Mouse (Mus musculus): Measurements from ENCODE around the gene Rtn4rl1. TPM values are rescaled to one million over a fixed set of nuclear protein-coding genes. Genes with fewer than 3 reads are reported as not detected.

Gene Rtn4rl1
- polyA plus RNA-seq, 1 experiment from 2014 or later: 4.2 TPM

DNA sequence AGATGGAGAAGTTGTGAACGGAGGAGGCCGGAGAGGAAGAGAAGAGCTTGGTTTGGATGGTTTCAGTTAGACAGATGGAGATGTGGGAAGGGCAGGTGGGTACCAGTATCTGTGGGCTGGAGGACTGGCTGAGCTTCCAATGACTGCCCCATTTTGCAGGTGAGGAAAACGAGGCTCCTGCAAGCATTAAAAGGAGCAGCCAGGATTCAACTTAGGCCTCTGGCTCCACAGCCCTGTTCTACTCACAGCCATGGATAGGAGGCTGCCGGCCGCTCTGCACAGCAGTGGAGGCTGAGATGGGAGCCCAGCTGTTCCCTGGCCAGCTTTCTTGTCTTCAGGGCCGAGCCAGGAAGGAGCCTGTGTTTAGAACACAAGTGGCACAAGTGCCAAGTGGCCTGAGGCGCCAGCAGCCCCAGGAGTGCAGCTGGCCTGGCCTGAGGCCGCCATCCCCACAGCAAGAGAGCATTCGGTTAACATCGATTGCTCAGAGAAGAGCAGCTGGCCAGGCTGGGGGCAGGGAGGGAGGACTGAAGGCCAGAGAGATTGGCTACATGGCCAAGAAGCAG, 66.5 kb downstream of the Rtn4rl1 start:
- H3K9ac ChIP-seq (ENCODE audit: low read depth, low read length): no peak overlapping the region
- ATAC-seq (replicated peaks; ENCODE audit: low FRiP score, low read depth) (no peak), DNase-seq (ENCODE audit: low spot score) (no peak)
- no peak overlapping the region for H3K4me2 ChIP-seq (ENCODE audit: low read length)
- no peak overlapping the region for H3K4me3 ChIP-seq (replicated peaks; ENCODE audit: low read depth, low read length)
- H3K27me3 ChIP-seq (ENCODE audit: insufficient read depth, low read length): no peaks in the 10 kb centered on the region
- no peak for TF ChIP-seq CTCF (IDR thresholded peaks at IDR 0.05; ENCODE audit: low read depth)
- no peaks in the 10 kb centered on the region for H3K36me3 ChIP-seq (ENCODE audit: insufficient read depth, low read length)
- no peak overlapping the region for H3K27ac ChIP-seq
- peaks cover 10% of the 10 kb centered on the region; the same call in 1 of the 2 replicates for H3K4me1 ChIP-seq (replicated peaks; ENCODE audit: insufficient read depth, low read length)
- WGBS: 73% methylated on average over 10 of the region's 10 CpGs
- H3K9me3 ChIP-seq (replicated peaks; ENCODE audit: low read length): no peaks in the 10 kb centered on the region

DNA sequence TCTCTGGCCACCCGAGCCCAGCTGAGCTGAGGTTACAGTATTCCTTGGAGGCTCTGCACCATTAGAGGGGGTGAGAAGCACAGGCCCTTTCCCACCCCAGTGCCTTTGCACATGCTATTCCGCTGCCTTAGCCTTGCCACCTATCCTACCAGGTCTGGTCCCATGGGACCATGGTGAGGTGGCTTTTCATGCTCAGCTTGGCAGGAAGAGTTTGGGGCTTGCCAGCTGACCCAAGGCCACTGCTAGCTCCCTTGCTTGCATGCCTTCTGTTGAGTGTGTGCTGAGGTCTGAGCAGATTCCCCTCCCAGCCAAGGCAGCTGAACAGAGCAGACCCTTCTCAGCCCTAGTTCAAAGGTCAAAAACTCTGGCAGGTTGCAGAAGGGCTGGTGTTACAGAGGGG, 67.4 kb downstream of the Rtn4rl1 start:
- no peaks in the 10 kb centered on the region for H3K27me3 ChIP-seq (ENCODE audit: insufficient read depth, low read length)
- H3K27ac ChIP-seq: no peak overlapping the region
- DNase-seq (ENCODE audit: low spot score) (no peak), ATAC-seq (replicated peaks; ENCODE audit: low FRiP score, low read depth) (no peak)
- no peak overlapping the region for H3K9ac ChIP-seq (ENCODE audit: low read depth, low read length)
- peaks cover 18% of the 10 kb centered on the region; the same call in 1 of the 2 replicates for H3K4me1 ChIP-seq (replicated peaks; ENCODE audit: insufficient read depth, low read length)
- TF ChIP-seq CTCF (IDR thresholded peaks at IDR 0.05; ENCODE audit: low read depth): no peak
- H3K36me3 ChIP-seq (ENCODE audit: insufficient read depth, low read length): no peaks in the 10 kb centered on the region
- H3K4me3 ChIP-seq (replicated peaks; ENCODE audit: low read depth, low read length): no peak overlapping the region
- no peaks in the 10 kb centered on the region for H3K9me3 ChIP-seq (replicated peaks; ENCODE audit: low read length)
- H3K4me2 ChIP-seq (ENCODE audit: low read length): no peak overlapping the region
- 91% methylated on average over 2 of the region's 2 CpGs for WGBS

DNA sequence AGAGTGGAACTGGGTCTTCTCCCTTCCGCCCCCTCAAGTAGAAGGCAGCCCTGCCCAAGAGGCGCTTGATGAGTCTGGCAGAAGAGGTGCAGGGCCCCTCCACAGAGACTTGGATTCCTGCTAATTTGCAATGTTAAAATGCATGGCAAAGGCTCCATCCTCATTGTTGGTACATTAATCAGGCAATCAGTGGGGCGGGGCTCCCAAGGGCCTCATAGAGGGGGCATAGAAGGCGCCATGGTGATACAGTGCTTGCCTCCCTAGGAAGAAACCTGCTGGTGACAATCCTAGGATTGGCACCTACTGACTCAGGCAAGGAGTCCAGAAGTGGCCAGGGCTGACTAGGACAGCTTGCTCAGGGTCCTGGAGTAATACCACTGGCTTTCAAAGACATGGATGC, 68.1 kb downstream of the Rtn4rl1 start:
- TF ChIP-seq CTCF (IDR thresholded peaks at IDR 0.05; ENCODE audit: low read depth): no peak
- 60% methylated on average over 4 of the region's 4 CpGs for WGBS
- no peak overlapping the region for H3K27ac ChIP-seq
- no peak overlapping the region for H3K9ac ChIP-seq (ENCODE audit: low read depth, low read length)
- no peak overlapping the region for H3K4me2 ChIP-seq (ENCODE audit: low read length)
- no peak overlapping the region for H3K4me3 ChIP-seq (replicated peaks; ENCODE audit: low read depth, low read length)
- H3K27me3 ChIP-seq (ENCODE audit: insufficient read depth, low read length): no peaks in the 10 kb centered on the region
- no peaks in the 10 kb centered on the region for H3K9me3 ChIP-seq (replicated peaks; ENCODE audit: low read length)
- no peak for DNase-seq (ENCODE audit: low spot score)
- H3K4me1 ChIP-seq (replicated peaks; ENCODE audit: insufficient read depth, low read length): peaks cover 18% of the 10 kb centered on the region; the same call in 1 of the 2 replicates
- no peak; the same call in 1 of the 2 replicates for ATAC-seq (replicated peaks; ENCODE audit: low FRiP score, low read depth)
- H3K36me3 ChIP-seq (ENCODE audit: insufficient read depth, low read length): no peaks in the 10 kb centered on the region

DNA sequence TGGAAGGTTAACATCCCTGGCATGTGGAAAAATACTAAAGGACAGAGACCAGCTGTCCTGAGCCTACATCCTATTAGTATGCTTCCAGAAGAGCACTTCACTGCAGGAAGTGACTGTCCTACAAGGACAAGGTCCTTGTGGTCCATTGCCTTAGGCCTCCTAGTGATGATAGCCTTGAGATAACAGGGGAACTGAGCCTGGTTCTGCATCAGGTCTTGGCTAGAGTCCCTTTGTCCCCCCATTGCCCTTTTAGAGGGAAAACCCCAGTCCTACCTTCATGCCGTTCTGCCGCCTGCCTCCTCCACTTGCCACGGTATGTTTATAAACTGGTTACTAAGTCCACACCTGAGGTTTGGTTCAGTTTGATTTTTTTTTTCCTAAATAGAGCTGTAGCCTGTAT, 68.6 kb downstream of the Rtn4rl1 start:
- H3K27me3 ChIP-seq (ENCODE audit: insufficient read depth, low read length): no peaks in the 10 kb centered on the region
- WGBS: 78% methylated on average over 3 of the region's 3 CpGs
- no peak overlapping the region for H3K27ac ChIP-seq
- no peak overlapping the region for H3K4me3 ChIP-seq (replicated peaks; ENCODE audit: low read depth, low read length)
- no peaks in the 10 kb centered on the region for H3K9me3 ChIP-seq (replicated peaks; ENCODE audit: low read length)
- H3K4me2 ChIP-seq (ENCODE audit: low read length): no peak overlapping the region
- no peak overlapping the region for H3K9ac ChIP-seq (ENCODE audit: low read depth, low read length)
- H3K4me1 ChIP-seq (replicated peaks; ENCODE audit: insufficient read depth, low read length): peaks cover 18% of the 10 kb centered on the region; the same call in 1 of the 2 replicates
- DNase-seq (ENCODE audit: low spot score) (no peak), ATAC-seq (replicated peaks; ENCODE audit: low FRiP score, low read depth) (no peak)
- H3K36me3 ChIP-seq (ENCODE audit: insufficient read depth, low read length): no peaks in the 10 kb centered on the region
- no peak for TF ChIP-seq CTCF (IDR thresholded peaks at IDR 0.05; ENCODE audit: low read depth)

DNA sequence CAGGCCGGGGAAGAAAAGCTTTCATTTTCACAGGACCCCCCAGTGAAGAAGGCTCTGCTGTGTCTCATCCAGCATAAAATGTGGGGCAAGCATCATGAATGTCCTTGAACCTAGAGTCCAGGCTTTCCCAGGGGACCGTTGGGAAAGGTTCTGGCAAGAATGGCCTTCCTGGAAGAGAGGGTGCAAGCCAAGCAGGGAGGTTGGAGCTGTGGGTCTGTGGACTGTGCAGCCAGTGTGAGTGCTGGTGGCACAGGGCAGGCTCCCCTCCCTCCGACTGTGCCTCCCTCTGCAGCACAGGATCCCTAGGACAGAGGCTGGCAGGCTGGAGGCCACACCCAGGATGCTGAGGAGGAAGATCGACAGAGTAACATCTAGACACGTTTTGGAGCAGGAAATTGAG, 69.2 kb downstream of the Rtn4rl1 start:
- Histone ChIP-seq H3K4me2 (ENCODE audit: low read length) (no peak overlapping the region), H3K4me3 (replicated peaks; ENCODE audit: low read depth, low read length) (no peak overlapping the region), H3K27ac (peak overlapping the region; percentile 48; the same call in 1 of the 2 replicates), H3K36me3 (ENCODE audit: insufficient read depth, low read length) (no peaks in the 10 kb centered on the region), H3K9ac (ENCODE audit: low read depth, low read length) (no peak overlapping the region), H3K9me3 (replicated peaks; ENCODE audit: low read length) (no peaks in the 10 kb centered on the region), H3K27me3 (ENCODE audit: insufficient read depth, low read length) (no peaks in the 10 kb centered on the region), H3K4me1 (replicated peaks; ENCODE audit: insufficient read depth, low read length) (peaks cover 18% of the 10 kb centered on the region; the same call in 1 of the 2 replicates)
- no peak for ATAC-seq (replicated peaks; ENCODE audit: low FRiP score, low read depth)
- WGBS: 29% methylated on average over 5 of the region's 5 CpGs
- DNase-seq (ENCODE audit: low spot score): no peak
- no peak for TF ChIP-seq CTCF (IDR thresholded peaks at IDR 0.05; ENCODE audit: low read depth)

DNA sequence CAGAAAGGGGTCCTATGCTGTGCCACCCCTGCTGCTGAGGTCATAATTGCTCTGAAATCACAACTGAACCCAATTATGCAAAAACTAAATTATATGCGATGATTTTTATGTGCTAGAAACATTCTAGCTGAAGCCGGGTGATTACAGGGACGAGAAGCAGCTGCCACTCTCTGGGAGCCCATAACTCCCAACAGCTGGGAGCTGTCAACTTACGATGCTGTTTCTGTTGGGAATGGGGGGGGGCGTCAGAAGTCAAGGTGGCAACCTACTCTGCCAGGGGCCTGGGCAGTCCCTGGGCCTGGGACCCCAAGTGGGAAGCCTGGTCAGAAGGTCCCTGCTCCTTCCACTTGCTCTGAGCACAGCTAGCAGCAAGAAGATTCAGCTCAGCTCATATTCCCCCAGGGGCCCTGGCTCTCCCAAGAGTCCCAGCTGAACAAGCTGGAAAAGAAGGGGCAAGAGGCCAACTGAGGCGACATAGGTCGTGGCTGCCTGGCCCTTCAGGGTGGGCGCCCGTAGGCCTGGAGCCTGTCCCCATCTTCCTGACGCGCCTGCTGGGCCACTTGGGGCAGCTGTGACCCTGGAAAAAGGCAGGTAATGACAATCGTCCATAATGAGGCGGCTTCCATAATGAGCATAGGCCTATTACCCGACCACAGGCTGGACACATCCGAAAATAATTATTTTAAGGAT, 69.8 kb downstream of the Rtn4rl1 start:
- DNase-seq (ENCODE audit: low spot score): peak; percentile 52
- Histone ChIP-seq H3K27me3 (ENCODE audit: insufficient read depth, low read length) (no peaks in the 10 kb centered on the region), H3K9ac (ENCODE audit: low read depth, low read length) (no peak overlapping the region), H3K4me3 (replicated peaks; ENCODE audit: low read depth, low read length) (no peak overlapping the region), H3K4me1 (replicated peaks; ENCODE audit: insufficient read depth, low read length) (peaks cover 18% of the 10 kb centered on the region; the same call in 1 of the 2 replicates), H3K4me2 (ENCODE audit: low read length) (no peak overlapping the region), H3K36me3 (ENCODE audit: insufficient read depth, low read length) (no peaks in the 10 kb centered on the region), H3K9me3 (replicated peaks; ENCODE audit: low read length) (no peaks in the 10 kb centered on the region), H3K27ac (peak overlapping the region; percentile 48; the same call in 1 of the 2 replicates)
- no peak for TF ChIP-seq CTCF (IDR thresholded peaks at IDR 0.05; ENCODE audit: low read depth)
- 53% methylated on average over 15 of the region's 15 CpGs for WGBS
- ATAC-seq (replicated peaks; ENCODE audit: low FRiP score, low read depth): no peak
